Mouse (Mus musculus) cerebellum, adult 2 months (tissue): ENCODE results near the gene Msh6.

Experiments
- CTCF ChIP-seq: fragments of 200-500 bp; IDR thresholded peaks from 2 replicates; pipeline ENCODE4 v1.5.1; 2011; ENCODE audit warnings: low read depth, mild to moderate bottlenecking, control low read depth, low read length, moderate library complexity, borderline replicate concordance; ENCODE audit not compliant: insufficient read depth
- POLR2A ChIP-seq: fragments of 200-500 bp; IDR thresholded peaks from 2 replicates; pipeline ENCODE4 v1.6.1; 2011; ENCODE audit warnings: low read length, control low read depth, borderline replicate concordance; ENCODE audit not compliant: insufficient read depth

- TF ChIP-seq POLR2A (no peak), CTCF (no peak)
These were observed 40.1 kb upstream of the Msh6 start for GRCm38 (mm10) chr17:87934736-87935135.
